Mouse (Mus musculus) myocyte (in vitro differentiated cells): ENCODE results near the gene Ptcd1. TPM values are rescaled to one million over a fixed set of nuclear protein-coding genes. Genes with fewer than 3 reads are reported as not detected.
"Not testable (repeated sequence)": the region's sequence is repeated elsewhere in the genome, so short reads cannot be mapped to it uniquely, and the experiment has no call there.

Source experiments
- H3K27me3 ChIP-seq: one replicate; pipeline ENCODE4 v1.6.1; 2011; ENCODE audit not compliant: control insufficient read depth, insufficient read depth, insufficient read length
- H3K36me3 ChIP-seq: one replicate; pipeline ENCODE4 v1.6.1; 2011; ENCODE audit not compliant: control insufficient read depth, insufficient read depth
- H3K4me2 ChIP-seq: one replicate; pipeline ENCODE4 v1.6.1; 2011; ENCODE audit warnings: low read depth, control low read depth
- H3K4me3 ChIP-seq: one replicate; pipeline ENCODE4 v1.5.1; 2011; ENCODE audit warnings: mild to moderate bottlenecking, control low read depth, moderate library complexity
- H3K79me2 ChIP-seq: one replicate; pipeline ENCODE4 v1.6.1; 2011; ENCODE audit not compliant: control insufficient read depth, insufficient read depth
- H3ac ChIP-seq: one replicate; pipeline ENCODE4 v1.6.1; 2011; ENCODE audit not compliant: control insufficient read depth, insufficient read length
- CEBPB ChIP-seq: IDR thresholded peaks from 2 replicates; pipeline ENCODE4 v1.6.1; 2011; ENCODE audit warnings: mild to moderate bottlenecking, moderate library complexity; ENCODE audit not compliant: poor library complexity, insufficient read depth, severe bottlenecking
- E2F4 ChIP-seq: IDR thresholded peaks from one replicate; pipeline ENCODE4 v1.6.1; 2011; ENCODE audit warnings: mild to moderate bottlenecking, control low read depth, moderate library complexity; ENCODE audit not compliant: insufficient read depth
- MAX ChIP-seq: IDR thresholded peaks from one replicate; pipeline ENCODE4 v1.6.1; 2011; ENCODE audit warnings: low read depth, mild to moderate bottlenecking, control low read depth
- MYOD1 ChIP-seq, 3 experiments: IDR thresholded peaks; one replicate each; pipeline ENCODE4 v1.6.1; 2011; ENCODE audit warnings: control low read depth in 2 of 3, low read depth in 2 of 3, mild to moderate bottlenecking in 2 of 3, moderate library complexity in 1 of 3; ENCODE audit not compliant: insufficient read length in 2 of 3, control insufficient read depth in 1 of 3
- MYOG ChIP-seq, 3 experiments: IDR thresholded peaks; one replicate each; pipeline ENCODE4 v1.6.1; 2011; ENCODE audit warnings: control low read depth in 2 of 3, low read depth in 2 of 3, mild to moderate bottlenecking in 2 of 3; ENCODE audit not compliant: insufficient read length in 2 of 3, control insufficient read depth in 1 of 3, insufficient read depth in 1 of 3
- POLR2A ChIP-seq: IDR thresholded peaks from one replicate; pipeline ENCODE4 v1.6.1; 2011; ENCODE audit warnings: low read depth, mild to moderate bottlenecking, control low read depth, moderate library complexity; ENCODE audit not compliant: insufficient read length
- POLR2AphosphoS2 ChIP-seq: IDR thresholded peaks from one replicate; pipeline ENCODE4 v1.6.1; 2011; ENCODE audit warnings: low read depth, control low read depth; ENCODE audit not compliant: insufficient read length
- REST ChIP-seq: IDR thresholded peaks from one replicate; pipeline ENCODE4 v1.6.1; 2011; ENCODE audit warnings: mild to moderate bottlenecking, control low read depth, moderate library complexity; ENCODE audit not compliant: insufficient read depth, insufficient read length
- SRF ChIP-seq: IDR thresholded peaks from one replicate; pipeline ENCODE4 v1.6.1; 2011; ENCODE audit warnings: low read depth; ENCODE audit not compliant: control insufficient read depth, insufficient read length
- TCF12 ChIP-seq: IDR thresholded peaks from one replicate; pipeline ENCODE4 v1.6.1; 2011; ENCODE audit warnings: mild to moderate bottlenecking, control low read depth; ENCODE audit not compliant: poor library complexity, insufficient read depth, severe bottlenecking
- TCF3 ChIP-seq: IDR thresholded peaks from one replicate; pipeline ENCODE4 v1.6.1; 2011; ENCODE audit warnings: low read depth, control low read depth; ENCODE audit not compliant: insufficient read length
- USF1 ChIP-seq: IDR thresholded peaks from one replicate; pipeline ENCODE4 v1.6.1; 2011; ENCODE audit warnings: low read depth, mild to moderate bottlenecking, control low read depth, moderate library complexity
- polyA plus RNA-seq: library from polyadenylated mRNA; unstranded; fragments of >200 nt; fragmentation: generic; extraction: Trizol; gene quantifications from one replicate; pipeline ENCODE4 v1.2.1, GENCODE M21; 2012; ENCODE audit warnings: missing spikeins

Gene Ptcd1
- polyA plus RNA-seq, 1 experiment: 16.6 TPM

- H3K4me2 ChIP-seq: peak overlapping the region; percentile 18
- no peaks in the 10 kb centered on the region for H3K27me3 ChIP-seq
- no peak overlapping the region for H3K4me3 ChIP-seq
- TF ChIP-seq CEBPB (no peak), TCF3 (no peak), MYOD1 (IDR thresholded peaks at IDR 0.05; ENCODE audit: control insufficient read depth in 1 of 3, insufficient read length in 2 of 3, low read depth in 2 of 3) (no peak), REST (no peak), SRF (no peak), USF1 (no peak), POLR2AphosphoS2 (no peak), POLR2A (no peak), MAX (no peak), TCF12 (no peak), E2F4 (no peak), MYOG (IDR thresholded peaks at IDR 0.05; ENCODE audit: control insufficient read depth in 1 of 3, insufficient read depth in 1 of 3, insufficient read length in 2 of 3, low read depth in 2 of 3) (no peak)
- no peaks in the 10 kb centered on the region for H3K79me2 ChIP-seq
- peaks cover 42% of the 10 kb centered on the region for H3K36me3 ChIP-seq
- no peak overlapping the region for H3ac ChIP-seq
Measured at GRCm38 (mm10) chr5:145102706-145103105, 64.2 kb downstream of the Ptcd1 start.

DNA sequence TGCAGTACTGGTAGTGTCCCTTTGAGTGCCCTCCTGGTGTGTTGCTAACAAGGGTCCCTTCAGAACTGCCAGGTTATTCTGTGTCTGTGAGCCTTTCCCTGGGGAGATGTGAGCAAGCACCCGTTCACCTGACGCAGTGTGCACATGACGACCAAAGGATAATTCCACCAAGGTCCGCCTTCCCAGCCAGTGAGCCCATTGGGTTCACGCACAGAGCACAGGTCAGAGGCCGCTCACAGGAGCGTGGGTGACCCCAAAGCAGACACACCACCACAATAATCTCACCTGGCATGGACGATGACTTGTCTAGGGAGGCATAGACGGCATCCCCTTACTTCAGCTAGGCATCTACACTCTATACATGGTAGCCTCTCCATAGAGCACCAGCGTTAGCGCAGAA is 65.5 kb downstream of the Ptcd1 start:
- H3K4me3 ChIP-seq, H3K79me2 ChIP-seq, H3K4me2 ChIP-seq, H3ac ChIP-seq, H3K27me3 ChIP-seq: not testable (repeated sequence)
- H3K36me3 ChIP-seq: peaks cover 41% of the 10 kb centered on the region

DNA sequence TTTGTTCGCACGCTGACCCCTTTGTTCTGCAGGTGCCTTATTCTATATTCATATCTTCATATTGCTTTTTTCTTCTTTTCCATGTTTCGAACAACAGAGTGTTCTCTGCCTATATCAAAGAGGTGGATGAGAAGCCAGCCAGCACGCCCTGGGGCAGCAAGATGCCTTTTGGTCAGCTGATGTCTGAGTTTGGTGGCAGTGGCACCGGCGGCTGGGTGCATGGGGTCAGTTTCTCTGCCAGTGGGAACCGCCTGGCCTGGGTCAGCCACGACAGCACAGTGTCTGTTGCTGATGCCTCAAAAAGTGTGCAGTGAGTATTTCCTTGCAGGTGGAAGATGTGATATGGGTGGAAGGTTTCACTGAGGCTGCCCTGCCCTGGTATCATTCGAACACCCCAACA is 65.9 kb downstream of the Ptcd1 start:
- TF ChIP-seq SRF (no peak), MAX (no peak), TCF12 (no peak), USF1 (no peak), POLR2A (no peak), MYOD1 (IDR thresholded peaks at IDR 0.05; ENCODE audit: control insufficient read depth in 1 of 3, insufficient read length in 2 of 3, low read depth in 2 of 3) (no peak), TCF3 (no peak), CEBPB (no peak), POLR2AphosphoS2 (no peak), E2F4 (no peak), REST (no peak), MYOG (IDR thresholded peaks at IDR 0.05; ENCODE audit: control insufficient read depth in 1 of 3, insufficient read depth in 1 of 3, insufficient read length in 2 of 3, low read depth in 2 of 3) (no peak)

DNA sequence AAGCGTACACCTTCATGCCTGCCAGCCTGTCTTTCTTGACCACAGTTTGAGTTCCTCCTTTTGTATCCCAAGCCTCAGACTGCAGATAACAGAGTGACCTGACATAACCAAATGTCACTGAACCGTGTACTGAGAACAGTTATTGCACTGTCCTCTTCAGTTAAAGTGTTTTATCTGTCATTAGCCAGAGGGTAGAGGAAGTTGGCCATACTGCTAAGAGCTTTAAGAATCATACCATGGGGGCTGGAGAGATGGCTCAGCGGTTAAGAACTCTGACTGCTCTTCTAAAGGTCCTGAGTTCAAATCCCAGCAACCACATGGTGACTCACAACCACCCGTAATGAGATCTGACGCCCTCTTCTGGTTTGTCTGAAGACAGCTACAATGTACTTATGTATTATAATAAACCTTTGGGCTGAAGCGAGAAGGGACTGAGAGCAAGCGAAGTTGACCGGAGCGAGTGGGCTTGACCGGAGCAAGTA is 68.5 kb downstream of the Ptcd1 start:
- Histone ChIP-seq H3K79me2 (no peaks in the 10 kb centered on the region), H3K27me3 (no peaks in the 10 kb centered on the region), H3ac (no peak overlapping the region), H3K36me3 (peaks cover 36% of the 10 kb centered on the region), H3K4me2 (no peak overlapping the region), H3K4me3 (no peak overlapping the region)
- no peak for TF ChIP-seq MYOD1 (IDR thresholded peaks at IDR 0.05; ENCODE audit: control insufficient read depth in 1 of 3, insufficient read length in 2 of 3, low read depth in 2 of 3)
- TF ChIP-seq MYOG (IDR thresholded peaks at IDR 0.05; ENCODE audit: control insufficient read depth in 1 of 3, insufficient read depth in 1 of 3, insufficient read length in 2 of 3, low read depth in 2 of 3): no peak
- no peak for TF ChIP-seq SRF
- no peak for TF ChIP-seq TCF3
- no peak for TF ChIP-seq TCF12
- no peak for TF ChIP-seq E2F4
- no peak for TF ChIP-seq CEBPB
- TF ChIP-seq REST: no peak
- no peak for TF ChIP-seq POLR2AphosphoS2
- TF ChIP-seq MAX: no peak
- TF ChIP-seq POLR2A: no peak
- no peak for TF ChIP-seq USF1

More for the DNA sequence above, 65.9 kb downstream of the Ptcd1 start:
- no peaks in the 10 kb centered on the region for H3K79me2 ChIP-seq
- H3K4me3 ChIP-seq: no peak overlapping the region
- H3ac ChIP-seq: no peak overlapping the region
- H3K27me3 ChIP-seq: no peaks in the 10 kb centered on the region
- H3K4me2 ChIP-seq: no peak overlapping the region
- peaks cover 39% of the 10 kb centered on the region for H3K36me3 ChIP-seq

Other genes with a start within 250 kb of the Ptcd1 start
- gene Smurf1, start 201.3 kb downstream of the Ptcd1 start, polyA plus RNA-seq: 32.9 TPM
- not detected for gene Gm4871, start 134.4 kb downstream of the Ptcd1 start, polyA plus RNA-seq
- gene 1700018F24Rik, start 124.1 kb downstream of the Ptcd1 start, polyA plus RNA-seq: not detected
- gene Arpc1a, start 83.3 kb downstream of the Ptcd1 start, polyA plus RNA-seq: 67.2 TPM
- gene Kpna7, start 83.1 kb downstream of the Ptcd1 start, polyA plus RNA-seq: not detected
- 482 TPM for gene Arpc1b, start 52.9 kb downstream of the Ptcd1 start, polyA plus RNA-seq
- 98.9 TPM for gene Pdap1, start 26.9 kb downstream of the Ptcd1 start, polyA plus RNA-seq
- gene Bud31, start 26.7 kb downstream of the Ptcd1 start, polyA plus RNA-seq: 130 TPM
- gene Cpsf4, start 105 bp upstream of the Ptcd1 start, polyA plus RNA-seq: 31.3 TPM
- 683 TPM for gene Atp5j2, start 25.0 kb upstream of the Ptcd1 start, polyA plus RNA-seq
- gene Zkscan14, start 34.8 kb upstream of the Ptcd1 start, polyA plus RNA-seq: 5.8 TPM
- 5.9 TPM for gene Zkscan5, start 37.5 kb upstream of the Ptcd1 start, polyA plus RNA-seq
- gene Zfp655, start 64.6 kb upstream of the Ptcd1 start, polyA plus RNA-seq: 11.5 TPM
- gene Zscan25, start 113.4 kb upstream of the Ptcd1 start, polyA plus RNA-seq: 10.0 TPM
- not detected for gene Cyp3a57, start 178.2 kb upstream of the Ptcd1 start, polyA plus RNA-seq